Mouse (Mus musculus) embryonic fibroblast, embryonic 13.5 days (primary cell): ENCODE data around the gene Ogdhl.

Experiments
- CTCF ChIP-seq: IDR thresholded peaks from 2 replicates; pipeline ENCODE4 v1.5.1; 2011; ENCODE audit warnings: mild to moderate bottlenecking, control low read depth, low read length, moderate library complexity, borderline replicate concordance; ENCODE audit not compliant: insufficient read depth
- POLR2A ChIP-seq: IDR thresholded peaks from 2 replicates; pipeline ENCODE4 v1.6.1; 2011; ENCODE audit warnings: low read depth, mild to moderate bottlenecking, control low read depth, low read length, moderate library complexity

DNA sequence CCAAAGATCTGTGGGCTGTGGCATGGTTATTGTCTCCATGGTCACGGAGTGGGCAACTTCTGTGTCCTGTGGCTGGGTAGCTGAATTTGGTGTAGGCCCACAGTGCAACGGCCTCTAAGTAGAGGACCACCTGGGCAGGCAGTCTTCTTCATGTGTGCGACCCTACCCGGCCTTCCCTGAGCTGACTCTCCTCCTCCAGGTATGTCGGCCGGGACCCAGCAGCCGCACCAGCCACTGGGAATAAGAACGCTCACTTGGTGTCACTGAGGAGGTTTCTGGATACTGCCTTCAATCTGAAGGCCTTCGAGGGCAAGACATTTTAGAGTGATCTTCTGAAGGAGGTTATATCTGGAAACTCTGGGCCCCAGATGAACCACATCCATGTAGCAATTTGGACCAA, 25.5 kb downstream of the Ogdhl start:
- no peak for TF ChIP-seq CTCF
- TF ChIP-seq POLR2A, result no peak
